Mouse (Mus musculus): ENCODE measurements around the gene Dclk1.

Dclk1 gene

GRCm38 (mm10) chr3:55260139-55260538 lies 18.0 kb downstream of the Dclk1 start:
- DNase-seq (ENCODE audit: low spot score in 2 of 2): no peak

DNA sequence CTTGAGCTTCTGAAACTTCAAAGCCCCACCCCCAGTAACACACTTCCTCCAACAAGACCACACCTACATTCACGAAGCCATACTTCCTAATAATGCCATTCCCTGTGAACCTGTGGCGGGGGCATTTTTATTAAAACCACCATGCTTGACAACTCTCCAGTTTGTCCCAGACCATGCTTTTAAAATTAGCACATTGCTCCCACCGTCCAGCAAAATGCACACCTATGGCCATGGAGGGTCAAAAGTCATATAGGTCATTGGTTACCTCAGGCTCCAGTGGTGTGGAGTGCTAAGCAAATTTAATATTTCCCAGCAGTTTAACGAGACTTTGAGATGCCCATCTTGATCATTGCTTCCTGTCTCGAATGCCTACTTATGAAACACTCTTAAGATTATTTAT lies 23.9 kb downstream of the Dclk1 start:
- no peak for DNase-seq (ENCODE audit: low spot score in 2 of 2)

DNA sequence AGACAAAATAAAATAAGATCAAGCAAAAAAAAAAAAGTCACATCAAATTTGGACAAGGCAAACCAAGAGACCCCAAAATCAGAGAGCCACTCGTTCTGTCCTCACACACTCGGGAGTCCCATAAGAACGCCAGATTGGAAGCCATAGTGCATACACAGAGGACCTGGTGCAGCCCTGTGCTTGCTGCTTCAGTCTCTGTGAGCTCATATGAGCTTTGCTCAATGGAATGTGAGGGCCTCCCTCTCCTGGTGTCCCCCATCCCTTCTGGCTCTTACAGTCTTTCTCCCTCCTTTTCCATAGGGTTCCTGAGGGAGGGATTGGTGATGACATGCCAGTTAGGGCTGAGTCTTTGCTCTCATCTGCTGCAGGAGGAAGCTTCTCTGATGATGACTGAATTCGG lies 27.6 kb downstream of the Dclk1 start:
- no peak for DNase-seq (ENCODE audit: low spot score in 2 of 2)

DNA sequence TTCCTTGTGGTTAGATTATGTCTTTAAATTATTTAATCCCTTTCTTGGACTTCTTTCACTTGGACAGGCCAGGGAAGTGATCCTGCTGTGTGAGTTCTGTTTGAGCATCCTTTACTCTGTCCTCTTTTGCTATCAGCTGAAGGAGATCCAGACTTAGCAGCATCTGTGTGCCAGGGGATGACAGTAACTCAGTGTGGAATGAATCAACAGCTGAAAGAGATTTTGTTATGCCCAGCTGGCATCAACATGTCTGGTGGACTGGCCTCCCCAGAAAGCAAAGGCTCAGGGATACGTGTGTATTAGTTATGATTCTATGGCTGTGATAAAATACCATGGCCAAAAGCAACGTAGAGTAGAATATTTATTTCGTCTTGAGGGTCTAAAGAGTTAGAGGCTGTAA lies 28.2 kb downstream of the Dclk1 start:
- no peak for DNase-seq (ENCODE audit: low spot score in 2 of 2)

- DNase-seq (ENCODE audit: low spot score in 2 of 2): no peak
These were observed 28.8 kb downstream of the Dclk1 start for GRCm38 (mm10) chr3:55270920-55271319.

DNA sequence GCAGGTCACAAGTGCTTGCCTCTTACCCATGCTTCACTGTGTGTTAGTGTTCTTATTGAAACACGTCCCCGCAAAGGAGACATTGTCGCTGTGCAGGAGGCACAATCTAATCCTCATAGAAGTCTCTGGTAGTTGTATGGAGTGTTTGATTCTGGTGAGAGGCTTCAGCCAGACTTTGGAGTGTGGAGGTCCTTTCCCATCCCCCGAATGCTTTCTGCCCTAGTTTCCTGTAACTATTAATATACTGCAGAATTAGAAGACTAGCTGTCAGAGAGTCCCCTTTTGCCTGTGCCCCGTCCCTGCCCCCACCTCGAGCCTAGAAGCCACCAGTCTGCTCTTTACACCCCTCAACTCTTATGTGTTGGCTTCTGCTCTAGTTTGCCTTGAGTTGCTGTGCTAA lies 30.4 kb downstream of the Dclk1 start:
- no peak for DNase-seq (ENCODE audit: low spot score in 2 of 2)

DNA sequence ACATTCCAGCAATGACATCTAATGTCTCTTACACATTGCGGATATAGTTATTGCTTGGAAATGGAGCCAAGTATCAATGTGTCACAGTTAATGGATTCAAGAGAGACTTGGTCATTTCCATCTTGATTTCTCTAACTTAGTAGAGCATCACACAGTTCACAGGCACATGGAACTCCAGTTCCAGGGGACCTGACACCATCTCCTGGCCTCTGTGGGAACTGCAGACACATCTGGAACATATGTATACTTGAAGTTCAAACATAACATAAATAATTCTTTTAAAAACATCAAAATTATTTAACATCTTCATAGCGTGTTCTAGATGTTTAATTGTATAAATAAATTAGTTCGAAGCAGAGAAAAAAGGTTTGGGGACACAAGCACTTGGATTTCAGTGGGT lies 34.3 kb downstream of the Dclk1 start:
- DNase-seq (ENCODE audit: low spot score in 2 of 2): no peak

GRCm38 (mm10) chr3:55276851-55277250 lies 34.7 kb downstream of the Dclk1 start:
- DNase-seq (ENCODE audit: low spot score in 2 of 2): no peak

DNA sequence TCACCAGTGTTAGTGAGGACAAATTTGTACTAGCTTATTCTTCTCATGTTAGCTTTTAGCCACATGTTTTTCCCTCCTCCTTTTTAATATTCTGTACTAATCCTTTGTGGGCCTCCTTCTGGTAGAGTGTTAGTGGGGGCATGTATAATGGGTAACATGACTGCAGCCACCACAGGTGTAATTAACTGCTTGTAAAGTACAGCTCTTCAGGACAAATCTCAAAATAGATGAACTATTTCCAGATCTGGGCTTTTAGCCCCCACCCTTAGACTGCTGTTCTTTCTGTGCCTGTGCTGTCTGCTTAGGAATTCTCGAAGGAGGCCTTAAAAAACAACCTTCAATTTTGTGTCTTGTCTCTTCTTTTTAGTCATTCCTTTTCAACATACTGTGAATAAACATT lies 35.7 kb downstream of the Dclk1 start:
- no peak for DNase-seq (ENCODE audit: low spot score in 2 of 2)

GRCm38 (mm10) chr3:55279923-55280322 lies 37.8 kb downstream of the Dclk1 start:
- DNase-seq (ENCODE audit: low spot score in 2 of 2): peak; percentile 59 to 71

GRCm38 (mm10) chr3:55280471-55280870 lies 38.3 kb downstream of the Dclk1 start:
- no peak for DNase-seq (ENCODE audit: low spot score in 2 of 2)

DNA sequence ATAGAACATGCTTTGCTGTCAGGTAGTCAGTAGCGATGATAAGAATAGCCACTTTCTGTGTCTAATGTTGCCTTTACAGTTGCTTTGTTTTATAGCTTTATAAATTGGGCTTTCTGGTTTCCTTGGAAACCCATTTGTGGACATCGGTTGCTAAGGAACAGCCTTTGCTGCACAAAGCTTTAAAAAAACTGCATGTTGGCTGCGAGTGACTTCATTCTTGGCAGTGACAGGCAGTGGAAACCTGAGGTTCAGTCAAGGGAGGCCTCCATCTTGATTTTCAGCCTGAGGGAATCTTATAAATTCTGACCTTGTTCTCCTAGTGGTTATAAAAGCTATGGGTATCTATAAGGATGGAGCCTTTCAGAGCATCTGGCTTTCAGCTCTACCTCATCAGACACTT lies 42.1 kb downstream of the Dclk1 start:
- DNase-seq (ENCODE audit: low spot score in 2 of 2): peak; percentile 72 to 90

GRCm38 (mm10) chr3:55288726-55289125 lies 46.6 kb downstream of the Dclk1 start:
- DNase-seq (ENCODE audit: low spot score in 2 of 2): no peak

GRCm38 (mm10) chr3:55291964-55292363 lies 49.8 kb downstream of the Dclk1 start:
- no peak for DNase-seq (ENCODE audit: low spot score in 2 of 2)

DNA sequence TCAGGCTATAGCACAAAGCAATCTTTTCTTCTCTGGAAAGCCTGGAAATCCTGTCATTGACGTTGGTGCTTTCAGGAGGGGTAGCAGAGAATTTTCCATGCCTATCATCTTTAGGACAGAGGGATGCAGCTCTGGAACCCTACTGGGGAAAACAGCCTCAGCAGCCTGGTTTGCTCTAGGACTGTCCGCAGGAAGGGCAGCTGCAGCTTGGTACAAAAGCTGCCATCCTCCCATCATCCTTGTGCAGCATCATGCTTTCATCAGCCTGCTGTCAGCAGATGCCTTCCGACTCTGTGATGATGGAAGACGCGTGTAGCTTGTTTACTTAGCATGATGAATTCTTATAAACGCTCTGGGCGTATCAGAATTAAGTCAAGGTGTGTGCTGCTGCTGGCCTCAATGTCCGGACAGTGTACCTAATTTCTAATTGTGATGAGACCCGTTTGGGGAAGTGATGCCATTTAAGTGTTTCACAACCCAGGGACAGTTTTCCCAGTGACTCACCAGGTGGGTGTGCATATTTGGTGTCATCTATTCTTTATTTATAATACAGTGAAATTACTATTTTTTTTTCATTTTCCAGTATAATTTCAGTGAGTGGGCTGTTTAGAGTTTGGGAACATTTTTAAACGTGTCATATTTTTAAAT lies 50.7 kb downstream of the Dclk1 start:
- DNase-seq (ENCODE audit: low spot score in 2 of 2): no peak

DNA sequence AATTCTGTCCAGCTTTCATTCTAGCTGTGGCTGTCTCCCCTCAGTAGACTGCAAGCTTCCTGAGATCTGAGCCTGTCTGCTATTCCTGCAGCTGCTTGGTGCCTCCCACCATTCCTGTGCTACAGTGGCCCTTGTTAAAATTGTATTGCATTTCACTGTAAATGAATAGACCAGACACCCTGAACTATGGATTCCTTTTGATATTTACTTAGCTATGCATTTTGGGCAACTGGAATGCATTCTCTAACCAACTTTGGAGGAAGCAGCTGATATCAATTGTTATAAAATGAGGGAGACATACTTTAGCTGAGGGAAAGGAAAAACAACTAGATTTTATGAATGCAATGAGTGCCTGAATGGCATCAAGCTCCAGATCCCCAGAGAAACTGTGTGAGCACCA lies 63.5 kb downstream of the Dclk1 start:
- no peak for DNase-seq (ENCODE audit: low spot score in 2 of 2)

- DNase-seq (ENCODE audit: low spot score in 2 of 2): no peak
These were observed 65.5 kb downstream of the Dclk1 start for GRCm38 (mm10) chr3:55307553-55308177.

DNA sequence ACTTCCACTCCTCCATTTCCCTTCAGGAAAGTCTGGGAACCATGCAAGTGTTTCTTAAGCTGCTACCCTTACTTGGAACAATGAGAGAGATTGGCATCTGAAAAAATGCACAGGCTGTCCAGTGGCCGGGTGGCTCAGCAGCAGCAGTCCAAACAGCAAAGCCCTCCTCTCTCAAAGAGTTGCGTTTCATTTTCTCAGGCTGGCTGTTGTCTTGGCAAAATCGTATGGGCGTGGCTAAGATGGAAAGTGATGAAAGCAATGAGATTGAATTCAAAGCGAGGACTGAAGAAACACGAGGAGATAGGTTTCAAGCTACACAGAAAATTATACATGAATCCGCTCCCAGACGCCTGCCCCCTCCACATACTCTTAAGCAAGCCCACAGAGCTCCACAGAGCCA lies 67.8 kb downstream of the Dclk1 start:
- no peak for DNase-seq (ENCODE audit: low spot score in 2 of 2)

GRCm38 (mm10) chr3:55315827-55316226 lies 73.7 kb downstream of the Dclk1 start:
- peak; percentile 68 to 84 for DNase-seq (ENCODE audit: low spot score in 2 of 2)

- no peak for DNase-seq (ENCODE audit: low spot score in 2 of 2)
These were observed 75.9 kb downstream of the Dclk1 start for GRCm38 (mm10) chr3:55318021-55318420.

- DNase-seq (ENCODE audit: low spot score in 2 of 2): no peak
These were observed 78.4 kb downstream of the Dclk1 start for GRCm38 (mm10) chr3:55320572-55320971.

DNA sequence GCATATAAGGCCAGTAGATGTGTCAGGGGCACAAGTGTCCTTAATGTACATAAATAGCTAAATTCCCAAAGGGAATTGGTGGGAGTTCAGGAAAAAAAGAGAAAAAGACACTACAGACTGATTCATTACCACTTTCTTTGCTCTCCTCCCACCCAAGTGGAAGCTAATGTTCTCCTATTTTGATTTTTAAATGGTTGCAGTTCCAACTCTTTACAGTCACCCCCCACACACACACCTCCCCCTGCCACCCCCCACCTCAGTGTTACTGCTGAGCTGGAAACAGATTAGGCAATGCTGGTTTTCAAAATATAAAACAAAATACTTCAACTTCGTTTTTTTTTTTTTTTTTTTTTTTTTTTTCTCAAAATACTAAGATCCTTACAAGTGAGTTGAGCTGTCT lies 81.9 kb downstream of the Dclk1 start:
- DNase-seq (ENCODE audit: low spot score in 2 of 2): no peak

GRCm38 (mm10) chr3:55330496-55330895 lies 88.3 kb downstream of the Dclk1 start:
- no peak for DNase-seq (ENCODE audit: low spot score in 2 of 2)

GRCm38 (mm10) chr3:55331694-55332093 lies 89.5 kb downstream of the Dclk1 start:
- no peak for DNase-seq (ENCODE audit: low spot score in 2 of 2)

Measured in right cerebral cortex, postnatal 10 days (tissue).